Mouse (Mus musculus): ENCODE results near the gene Sertm1. TPM values are rescaled to one million over a fixed set of nuclear protein-coding genes. Genes with fewer than 3 reads are reported as not detected.

The Sertm1 gene
- total RNA-seq, 1 experiment = 0.31 TPM

GRCm38 (mm10) chr3:54894891-54895290 is 20.8 kb downstream of the Sertm1 start:
- in situ Hi-C loops (cut with MboI; ENCODE audit: low sequenced_read_pairs in 2 of 2, unreplicated experiment in 2 of 2) = no loop called here
- H3K27ac ChIP-seq (ENCODE audit: insufficient read depth, low read depth, low read length, poor library complexity, severe bottlenecking) = no peak overlapping the region
- no peak for DNase-seq (ENCODE audit: low read depth, low spot score)

DNA sequence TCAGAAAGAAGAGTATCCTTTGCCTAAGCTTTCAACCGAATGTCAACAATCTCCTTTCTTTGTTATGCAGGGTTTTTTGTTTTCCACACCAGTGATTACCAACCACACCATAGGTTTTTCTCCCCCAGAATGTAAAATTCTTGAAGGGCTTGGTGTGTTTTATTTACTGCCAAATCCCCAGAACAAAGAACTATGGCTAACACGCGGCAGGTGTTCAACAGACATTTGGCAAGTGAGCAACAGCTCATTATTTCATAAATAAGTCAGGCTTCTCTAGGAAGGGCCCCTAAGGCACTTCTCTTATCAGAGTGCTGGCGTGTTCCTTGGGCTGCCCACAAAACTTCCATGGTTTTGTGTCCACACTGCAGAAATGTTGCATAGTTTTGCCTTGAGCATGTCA is 23.5 kb downstream of the Sertm1 start:
- no peak for DNase-seq (ENCODE audit: low read depth, low spot score)
- no peak overlapping the region for H3K9ac ChIP-seq (ENCODE audit: insufficient read depth, low read depth, low read length, poor library complexity, severe bottlenecking)
- H3K4me1 ChIP-seq (ENCODE audit: control insufficient read depth in 2 of 2, insufficient read depth in 2 of 2, low read length in 2 of 2, poor library complexity in 1 of 2) = no peaks in the 10 kb centered on the region; a peak in 2 of 4 replicates
- no peak overlapping the region for H3K4me3 ChIP-seq (ENCODE audit: insufficient read depth in 1 of 2, low read depth in 1 of 2, low read length in 2 of 2, poor library complexity in 1 of 2, severe bottlenecking in 1 of 2)
- no peak overlapping the region for H3K27ac ChIP-seq (ENCODE audit: insufficient read depth, low read depth, low read length, poor library complexity, severe bottlenecking)
- no peaks in the 10 kb centered on the region for H3K9me3 ChIP-seq (ENCODE audit: control insufficient read depth, insufficient read depth, low read depth, low read length)
- no peaks in the 10 kb centered on the region for H3K36me3 ChIP-seq (ENCODE audit: control insufficient read depth, insufficient read depth, low read length, poor library complexity, severe bottlenecking)
- in situ Hi-C loops (cut with MboI; ENCODE audit: low sequenced_read_pairs in 2 of 2, unreplicated experiment in 2 of 2) = no loop called here
- TF ChIP-seq MAFK (IDR thresholded peaks at IDR 0.05; ENCODE audit: insufficient read depth, low read depth, low read length) = no peak
- TF ChIP-seq ZNF384 (IDR thresholded peaks at IDR 0.05; ENCODE audit: low read depth, low read length) = no peak
- TF ChIP-seq HCFC1 (IDR thresholded peaks at IDR 0.05; ENCODE audit: borderline replicate concordance, insufficient read depth, low read length) = no peak
- no peak for TF ChIP-seq CHD2 (IDR thresholded peaks at IDR 0.05; ENCODE audit: low read depth, low read length)
- TF ChIP-seq ZC3H11A (IDR thresholded peaks at IDR 0.05; ENCODE audit: borderline replicate concordance, low read depth, low read length) = no peak

More at GRCm38 (mm10) chr3:54894891-54895290, 20.8 kb downstream of the Sertm1 start:
- Histone ChIP-seq H3K9me3 (ENCODE audit: control insufficient read depth, insufficient read depth, low read depth, low read length) (no peaks in the 10 kb centered on the region), H3K9ac (ENCODE audit: insufficient read depth, low read depth, low read length, poor library complexity, severe bottlenecking) (no peak overlapping the region), H3K4me3 (ENCODE audit: insufficient read depth in 1 of 2, low read depth in 1 of 2, low read length in 2 of 2, poor library complexity in 1 of 2, severe bottlenecking in 1 of 2) (no peak overlapping the region), H3K36me3 (ENCODE audit: control insufficient read depth, insufficient read depth, low read length, poor library complexity, severe bottlenecking) (no peaks in the 10 kb centered on the region; the same call in 1 of the 2 replicates), H3K4me1 (ENCODE audit: control insufficient read depth in 2 of 2, insufficient read depth in 2 of 2, low read length in 2 of 2, poor library complexity in 1 of 2) (no peaks in the 10 kb centered on the region)
- TF ChIP-seq MAFK (IDR thresholded peaks at IDR 0.05; ENCODE audit: insufficient read depth, low read depth, low read length) = no peak
- no peak for TF ChIP-seq HCFC1 (IDR thresholded peaks at IDR 0.05; ENCODE audit: borderline replicate concordance, insufficient read depth, low read length)
- TF ChIP-seq ZNF384 (IDR thresholded peaks at IDR 0.05; ENCODE audit: low read depth, low read length) = no peak
- no peak for TF ChIP-seq CHD2 (IDR thresholded peaks at IDR 0.05; ENCODE audit: low read depth, low read length)
- TF ChIP-seq ZC3H11A (IDR thresholded peaks at IDR 0.05; ENCODE audit: borderline replicate concordance, low read depth, low read length) = no peak

DNA sequence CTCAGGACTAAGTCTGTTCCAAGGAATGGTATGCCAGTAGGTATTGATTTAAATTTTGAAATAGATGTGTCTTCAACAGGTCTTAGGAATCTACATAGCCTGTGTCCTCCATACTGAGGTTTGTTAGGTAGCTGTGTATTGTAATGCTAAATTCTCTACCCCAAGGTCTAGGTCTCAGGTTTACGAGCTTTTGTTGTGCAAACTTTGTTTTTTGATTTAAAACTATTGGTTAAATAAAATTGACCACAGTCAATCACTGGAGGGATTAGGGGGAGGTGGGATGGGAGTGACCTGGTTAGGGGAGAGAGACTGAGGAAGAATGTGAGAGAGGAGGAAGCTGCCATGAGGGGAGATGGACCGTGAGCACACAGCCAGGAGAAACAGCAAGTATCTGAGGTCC is 29.2 kb downstream of the Sertm1 start:
- no peaks in the 10 kb centered on the region for H3K36me3 ChIP-seq (ENCODE audit: control insufficient read depth, insufficient read depth, low read length, poor library complexity, severe bottlenecking)
- no peaks in the 10 kb centered on the region; a peak in 3 of 4 replicates for H3K4me1 ChIP-seq (ENCODE audit: control insufficient read depth in 2 of 2, insufficient read depth in 2 of 2, low read length in 2 of 2, poor library complexity in 1 of 2)
- no peak overlapping the region for H3K27ac ChIP-seq (ENCODE audit: insufficient read depth, low read depth, low read length, poor library complexity, severe bottlenecking)
- DNase-seq (ENCODE audit: low read depth, low spot score) = peak; percentile 25
- H3K9ac ChIP-seq (ENCODE audit: insufficient read depth, low read depth, low read length, poor library complexity, severe bottlenecking) = no peak overlapping the region
- no peaks in the 10 kb centered on the region for H3K9me3 ChIP-seq (ENCODE audit: control insufficient read depth, insufficient read depth, low read depth, low read length)
- H3K4me3 ChIP-seq (ENCODE audit: insufficient read depth in 1 of 2, low read depth in 1 of 2, low read length in 2 of 2, poor library complexity in 1 of 2, severe bottlenecking in 1 of 2) = no peak overlapping the region
- in situ Hi-C loops (cut with MboI; ENCODE audit: low sequenced_read_pairs in 2 of 2, unreplicated experiment in 2 of 2) = no loop called here
- TF ChIP-seq ZC3H11A (IDR thresholded peaks at IDR 0.05; ENCODE audit: borderline replicate concordance, low read depth, low read length) (no peak), CHD2 (IDR thresholded peaks at IDR 0.05; ENCODE audit: low read depth, low read length) (0 out of 2 replicates have a peak, but pooled peaks have one; percentile 40), MAFK (IDR thresholded peaks at IDR 0.05; ENCODE audit: insufficient read depth, low read depth, low read length) (no peak), HCFC1 (IDR thresholded peaks at IDR 0.05; ENCODE audit: borderline replicate concordance, insufficient read depth, low read length) (no peak), ZNF384 (IDR thresholded peaks at IDR 0.05; ENCODE audit: low read depth, low read length) (no peak)

Other genes starting within 250 kb of the Sertm1 start
- 53.0 and 56.4 TPM in 2 replicates for gene Supt20, start 223.1 kb downstream of the Sertm1 start, total RNA-seq (2012; rRNA removed)
- gene Gm21958, start 201.5 kb downstream of the Sertm1 start, total RNA-seq (2012; rRNA removed) = not detected in 2 replicates
- gene Exosc8, start 180.5 kb downstream of the Sertm1 start, total RNA-seq (2012; rRNA removed) = 116 and 144 TPM in 2 replicates
- gene Alg5, start 180.3 kb downstream of the Sertm1 start, total RNA-seq (2012; rRNA removed) = 38.1 and 46.1 TPM in 2 replicates
- 0.26 and 0.54 TPM in 2 replicates for gene Smad9, start 160.3 kb downstream of the Sertm1 start, total RNA-seq (2012; rRNA removed)
- 10.4 and 18.1 TPM in 2 replicates for gene Rfxap, start 108.1 kb downstream of the Sertm1 start, total RNA-seq (2012; rRNA removed)
- 0.76 and 1.1 TPM in 2 replicates for gene Ccna1, start 139.6 kb upstream of the Sertm1 start, total RNA-seq (2012; rRNA removed)
- gene Spg20, start 196.2 kb upstream of the Sertm1 start, total RNA-seq (2012; rRNA removed) = 7.6 and 12.8 TPM in 2 replicates
- gene Ccdc169, start 221.5 kb upstream of the Sertm1 start, total RNA-seq (2012; rRNA removed) = 0.16 and 0.54 TPM in 2 replicates

Measured in ES-E14 (cell line).